Mouse (Mus musculus): ENCODE measurements around the gene Zfp94. TPM values are rescaled to one million over a fixed set of nuclear protein-coding genes. Genes with fewer than 3 reads are reported as not detected.

Gene Zfp94
- 2.4 and 2.8 TPM in 2 replicates for total RNA-seq (2014; rRNA removed)
- polyA plus RNA-seq (2012; rRNA removed), result 2.6 and 3.3 TPM in 2 replicates

DNA sequence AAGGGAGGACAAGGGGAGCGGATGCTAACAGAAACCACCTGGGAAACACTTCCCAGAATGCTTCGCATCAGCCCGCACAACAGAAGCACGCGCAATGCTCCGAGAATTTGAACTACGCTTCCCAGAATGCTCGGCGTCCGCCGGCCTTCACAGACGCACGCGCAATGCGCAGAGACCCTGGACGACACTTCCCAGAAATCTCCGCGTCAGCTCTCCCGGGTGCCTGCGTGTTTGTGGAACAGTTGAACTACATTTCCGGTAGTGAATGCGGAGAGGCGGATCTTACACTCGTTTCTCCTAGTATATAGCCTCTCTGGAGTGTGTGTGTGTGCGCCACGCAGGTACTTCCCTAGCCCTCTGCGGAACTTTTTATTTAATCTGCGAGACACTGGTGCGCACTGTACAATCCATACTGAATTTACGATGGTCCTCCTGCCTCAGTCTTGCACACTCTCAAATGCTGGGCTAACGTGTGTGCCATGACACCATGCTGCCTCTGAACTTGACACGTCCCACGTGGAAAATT, at the start of gene Zfp94:
Gene Zfp94, minus strand, starts transcription at position 100 of the 526 bp plus-strand sequence.
- under 1% methylated on average over 33 of the region's 33 CpGs for WGBS
- Histone ChIP-seq H3K27ac (replicated peaks; ENCODE audit: insufficient read depth, low read depth, low read length) (peak within 1 kb of the TSS; percentile 50), H3K36me3 (ENCODE audit: control insufficient read depth, insufficient read depth, low read length) (no peaks in the 10 kb centered on the region), H3K4me3 (ENCODE audit: insufficient read depth, low read depth, low read length) (peak within 1 kb of the TSS; percentile 75), H3K27me3 (ENCODE audit: control insufficient read depth, insufficient read depth, low read length) (no peaks in the 10 kb centered on the region), H3K79me2 (ENCODE audit: control insufficient read depth, insufficient read depth, low read length) (no peaks in the 10 kb centered on the region), H3K4me1 (ENCODE audit: control insufficient read depth, insufficient read depth, low read length) (peaks cover 6% of the 10 kb centered on the region; the same call in 1 of the 2 replicates), H3K9ac (ENCODE audit: low read depth, low read length) (peak within 1 kb of the TSS; percentile 62)
- DNase-seq (ENCODE audit: extremely low read depth, low read depth, low spot score), result peak; percentile 93
- peak; percentile 44; the same call in 1 of the 2 replicates for TF ChIP-seq POLR2A (IDR thresholded peaks at IDR 0.05; ENCODE audit: extremely low read depth, insufficient read depth, low read length)
- TF ChIP-seq CTCF (IDR thresholded peaks at IDR 0.05; ENCODE audit: low read depth, low read length), result no peak

DNA sequence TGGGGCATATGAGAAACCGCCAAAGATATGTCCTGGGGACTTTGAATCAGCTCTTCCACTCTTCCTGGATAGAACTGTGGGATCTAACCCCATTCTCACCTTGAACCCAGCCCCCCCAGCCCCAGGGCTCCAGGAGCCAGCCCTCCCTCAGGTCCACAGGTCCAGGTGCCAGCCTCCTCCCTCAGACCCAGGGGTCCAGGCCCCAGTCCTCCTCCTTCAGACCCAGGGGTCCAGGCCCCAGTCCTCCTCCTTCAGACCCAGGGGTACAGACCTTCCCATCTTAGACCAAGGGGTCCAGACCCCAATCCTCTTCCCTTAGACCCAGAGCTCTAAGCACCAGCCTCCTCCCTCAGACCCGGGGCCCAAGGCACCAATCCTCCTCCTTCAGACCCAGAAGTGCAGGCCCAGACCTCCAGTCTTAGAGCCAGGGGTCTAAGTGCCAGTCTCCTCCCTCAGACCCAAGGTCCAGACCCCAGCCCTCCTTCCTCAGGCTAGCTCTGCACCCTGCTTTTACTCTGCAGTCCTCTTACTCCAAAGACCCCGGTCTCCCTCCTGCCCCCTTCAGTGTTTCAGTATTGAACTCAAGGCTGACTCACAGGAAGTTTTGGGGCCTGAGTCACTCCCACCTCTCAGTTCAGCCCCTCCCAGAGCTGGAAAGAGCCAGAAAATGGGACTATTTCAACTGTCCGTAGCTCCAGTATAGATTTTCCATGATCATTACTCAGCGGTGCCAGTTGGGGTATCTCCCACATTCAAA, 49.0 kb upstream of the Zfp94 start:
- H3K4me1 ChIP-seq (ENCODE audit: control insufficient read depth, insufficient read depth, low read length), result no peaks in the 10 kb centered on the region
- H3K79me2 ChIP-seq (ENCODE audit: control insufficient read depth, insufficient read depth, low read length), result no peaks in the 10 kb centered on the region
- TF ChIP-seq POLR2A (IDR thresholded peaks at IDR 0.05; ENCODE audit: extremely low read depth, insufficient read depth, low read length) (no peak), CTCF (IDR thresholded peaks at IDR 0.05; ENCODE audit: low read depth, low read length) (no peak)
- 61% methylated on average over 5 of the region's 5 CpGs for WGBS
- DNase-seq (ENCODE audit: extremely low read depth, low read depth, low spot score), result no peak
- no peak overlapping the region for H3K9ac ChIP-seq (ENCODE audit: low read depth, low read length)
- H3K27ac ChIP-seq (replicated peaks; ENCODE audit: insufficient read depth, low read depth, low read length), result no peak overlapping the region
- peaks cover 6% of the 10 kb centered on the region; the same call in 1 of the 2 replicates for H3K27me3 ChIP-seq (ENCODE audit: control insufficient read depth, insufficient read depth, low read length)
- H3K36me3 ChIP-seq (ENCODE audit: control insufficient read depth, insufficient read depth, low read length), result no peaks in the 10 kb centered on the region
- H3K4me3 ChIP-seq (ENCODE audit: insufficient read depth, low read depth, low read length), result no peak overlapping the region

DNA sequence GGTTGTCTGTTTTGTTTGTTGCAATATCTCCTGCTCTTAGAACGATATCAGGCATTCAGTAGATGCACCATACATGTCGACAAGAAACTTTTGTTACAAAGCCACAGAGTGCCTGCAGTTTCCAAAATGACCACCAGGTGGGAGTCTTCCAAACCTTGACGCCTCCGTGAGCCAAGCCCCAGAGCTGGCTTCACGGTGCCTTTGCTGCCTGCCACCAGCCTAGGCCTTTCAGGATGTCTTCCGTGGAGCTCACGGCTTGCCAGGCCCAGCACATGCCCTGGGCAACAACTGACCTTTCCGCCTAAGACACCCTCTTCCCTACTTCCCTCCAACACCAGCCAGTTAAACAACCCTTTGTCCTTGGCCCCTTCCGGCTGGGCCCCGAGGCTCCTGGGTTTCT, 48.4 kb upstream of the Zfp94 start:
- H3K36me3 ChIP-seq (ENCODE audit: control insufficient read depth, insufficient read depth, low read length), result no peaks in the 10 kb centered on the region
- H3K79me2 ChIP-seq (ENCODE audit: control insufficient read depth, insufficient read depth, low read length), result no peaks in the 10 kb centered on the region
- H3K4me1 ChIP-seq (ENCODE audit: control insufficient read depth, insufficient read depth, low read length), result no peaks in the 10 kb centered on the region
- TF ChIP-seq CTCF (IDR thresholded peaks at IDR 0.05; ENCODE audit: low read depth, low read length), result peak; percentile 81
- no peak for TF ChIP-seq POLR2A (IDR thresholded peaks at IDR 0.05; ENCODE audit: extremely low read depth, insufficient read depth, low read length)
- H3K27ac ChIP-seq (replicated peaks; ENCODE audit: insufficient read depth, low read depth, low read length), result no peak overlapping the region
- peak; percentile 47 for DNase-seq (ENCODE audit: extremely low read depth, low read depth, low spot score)
- no peak overlapping the region for H3K9ac ChIP-seq (ENCODE audit: low read depth, low read length)
- peaks cover 2% of the 10 kb centered on the region; the same call in 1 of the 2 replicates for H3K27me3 ChIP-seq (ENCODE audit: control insufficient read depth, insufficient read depth, low read length)
- H3K4me3 ChIP-seq (ENCODE audit: insufficient read depth, low read depth, low read length), result no peak overlapping the region
- 20% methylated on average over 10 of the region's 10 CpGs for WGBS

GRCm38 (mm10) chr7:24363228-24363627, 46.8 kb upstream of the Zfp94 start:
- WGBS, result 29% methylated on average over 7 of the region's 7 CpGs
- TF ChIP-seq CTCF (IDR thresholded peaks at IDR 0.05; ENCODE audit: low read depth, low read length) (peak; percentile 35), POLR2A (IDR thresholded peaks at IDR 0.05; ENCODE audit: extremely low read depth, insufficient read depth, low read length) (no peak)
- H3K4me1 ChIP-seq (ENCODE audit: control insufficient read depth, insufficient read depth, low read length), result no peaks in the 10 kb centered on the region
- no peaks in the 10 kb centered on the region for H3K79me2 ChIP-seq (ENCODE audit: control insufficient read depth, insufficient read depth, low read length)
- no peaks in the 10 kb centered on the region for H3K36me3 ChIP-seq (ENCODE audit: control insufficient read depth, insufficient read depth, low read length)
- no peak overlapping the region for H3K4me3 ChIP-seq (ENCODE audit: insufficient read depth, low read depth, low read length)
- H3K27ac ChIP-seq (replicated peaks; ENCODE audit: insufficient read depth, low read depth, low read length), result no peak overlapping the region
- H3K27me3 ChIP-seq (ENCODE audit: control insufficient read depth, insufficient read depth, low read length), result peaks cover 2% of the 10 kb centered on the region; the same call in 1 of the 2 replicates
- no peak for DNase-seq (ENCODE audit: extremely low read depth, low read depth, low spot score)
- H3K9ac ChIP-seq (ENCODE audit: low read depth, low read length), result no peak overlapping the region

- Histone ChIP-seq H3K9ac (ENCODE audit: low read depth, low read length) (no peak overlapping the region), H3K36me3 (ENCODE audit: control insufficient read depth, insufficient read depth, low read length) (no peaks in the 10 kb centered on the region), H3K27ac (replicated peaks; ENCODE audit: insufficient read depth, low read depth, low read length) (no peak overlapping the region), H3K27me3 (ENCODE audit: control insufficient read depth, insufficient read depth, low read length) (peaks cover 2% of the 10 kb centered on the region; the same call in 1 of the 2 replicates), H3K4me1 (ENCODE audit: control insufficient read depth, insufficient read depth, low read length) (no peaks in the 10 kb centered on the region), H3K4me3 (ENCODE audit: insufficient read depth, low read depth, low read length) (no peak overlapping the region), H3K79me2 (ENCODE audit: control insufficient read depth, insufficient read depth, low read length) (no peaks in the 10 kb centered on the region)
- no peak for DNase-seq (ENCODE audit: extremely low read depth, low read depth, low spot score)
- 63% methylated on average over 4 of the region's 4 CpGs for WGBS
- no peak; the same call in 1 of the 2 replicates for TF ChIP-seq CTCF (IDR thresholded peaks at IDR 0.05; ENCODE audit: low read depth, low read length)
Observed at GRCm38 (mm10) chr7:24361001-24361400, 44.5 kb upstream of the Zfp94 start.

GRCm38 (mm10) chr7:24359269-24359668, 42.8 kb upstream of the Zfp94 start:
- no peaks in the 10 kb centered on the region for H3K36me3 ChIP-seq (ENCODE audit: control insufficient read depth, insufficient read depth, low read length)
- 25% methylated on average over 9 of the region's 9 CpGs for WGBS
- TF ChIP-seq CTCF (IDR thresholded peaks at IDR 0.05; ENCODE audit: low read depth, low read length), result no peak
- no peak for TF ChIP-seq POLR2A (IDR thresholded peaks at IDR 0.05; ENCODE audit: extremely low read depth, insufficient read depth, low read length)
- no peak overlapping the region for H3K9ac ChIP-seq (ENCODE audit: low read depth, low read length)
- no peak for DNase-seq (ENCODE audit: extremely low read depth, low read depth, low spot score)
- H3K4me1 ChIP-seq (ENCODE audit: control insufficient read depth, insufficient read depth, low read length), result no peaks in the 10 kb centered on the region
- H3K27me3 ChIP-seq (ENCODE audit: control insufficient read depth, insufficient read depth, low read length), result peaks cover 2% of the 10 kb centered on the region; the same call in 1 of the 2 replicates
- H3K27ac ChIP-seq (replicated peaks; ENCODE audit: insufficient read depth, low read depth, low read length), result no peak overlapping the region
- no peak overlapping the region for H3K4me3 ChIP-seq (ENCODE audit: insufficient read depth, low read depth, low read length)
- no peaks in the 10 kb centered on the region for H3K79me2 ChIP-seq (ENCODE audit: control insufficient read depth, insufficient read depth, low read length)

All from liver, adult 2 months (tissue).